In the genomic region with DNA sequence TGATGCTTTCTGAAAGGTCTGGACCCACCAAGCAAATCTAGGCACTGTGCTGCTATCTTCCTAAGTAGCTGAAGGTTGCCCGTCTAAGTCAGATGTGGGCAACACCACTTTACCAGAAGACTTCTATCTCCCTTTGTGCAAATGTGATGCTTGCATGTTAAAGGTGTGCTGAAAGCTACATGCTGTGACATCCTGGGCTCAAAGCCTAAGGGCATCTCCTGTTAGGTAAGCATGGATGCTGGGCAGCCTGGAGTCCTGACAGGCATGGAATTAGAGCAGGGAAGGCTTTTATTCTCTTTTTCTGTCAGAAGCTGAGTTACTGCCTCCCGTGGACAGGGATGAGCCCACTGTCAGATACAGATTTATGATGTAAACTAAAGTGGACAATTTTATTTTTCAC, we compare ENCODE assay signal across 11 mouse cellular contexts.
"Had no signal": no experiment of that assay in that cellular context is flagged by ENCODE, and none has a peak within 500 bp of the region (broad histone marks: within the 10 kb centered on the region; RNA-seq: fewer than 3 reads in every experiment).

No protein-coding gene starts in this region.

- H3K36me3 ChIP-seq: limb, embryonic 15.5 days; liver, embryonic 12.5 days; midbrain, embryonic 13.5 days; neural tube, embryonic 15.5 days had no signal

- H3K4me1 ChIP-seq: limb, embryonic 15.5 days; liver, embryonic 12.5 days; midbrain, embryonic 13.5 days; neural tube, embryonic 15.5 days had no signal

- DNase-seq: kidney, postnatal 10 days; kidney, postnatal 4 days; right cerebral cortex, adult 18-20 months; right cerebral cortex, postnatal 25 days; thymus, postnatal 14 days had no signal

- ATAC-seq: liver, embryonic 12.5 days; midbrain, embryonic 13.5 days had no signal

- H3K27ac ChIP-seq: layer of hippocampus, adult 2 months; limb, embryonic 15.5 days; liver, embryonic 12.5 days; midbrain, embryonic 13.5 days; neural tube, embryonic 15.5 days had no signal

- H3K4me3 ChIP-seq: layer of hippocampus, adult 2 months; limb, embryonic 15.5 days; liver, embryonic 12.5 days; midbrain, embryonic 13.5 days; myocyte; neural tube, embryonic 15.5 days had no signal

- H3K27me3 ChIP-seq: limb, embryonic 15.5 days; liver, embryonic 12.5 days; midbrain, embryonic 13.5 days; neural tube, embryonic 15.5 days had no signal

- H3K9ac ChIP-seq: limb, embryonic 15.5 days; liver, embryonic 12.5 days; midbrain, embryonic 13.5 days; neural tube, embryonic 15.5 days had no signal

- H3K4me2 ChIP-seq: limb, embryonic 15.5 days; liver, embryonic 12.5 days; midbrain, embryonic 13.5 days; neural tube, embryonic 15.5 days had no signal

- H3K9me3 ChIP-seq: limb, embryonic 15.5 days; liver, embryonic 12.5 days; midbrain, embryonic 13.5 days; neural tube, embryonic 15.5 days had no signal
